Comparison of ENCODE assay signal across 25 mouse cellular contexts in genomic region chr14:72440436-72440835, GRCm38 (mm10). TPM values are rescaled to one million over a fixed set of nuclear protein-coding genes. Genes with fewer than 3 reads are reported as not detected.
DNase-seq lines count a peak whose midpoint lies in the region; ATAC-seq and TF ChIP-seq lines count a peak whose summit lies in the region.
"Had no signal": no experiment of that assay in that cellular context is flagged by ENCODE, and none has a peak within 500 bp of the region (broad histone marks: within the 10 kb centered on the region; RNA-seq: fewer than 3 reads in every experiment).

No protein-coding gene starts in this region.

- intact Hi-C loops in heart, adult 2 months (cut with DNase I), result no loop called here

- no peak for TF ChIP-seq CTCF in heart, adult 2 months (IDR thresholded peaks at IDR 0.05)

- H3K4me1 ChIP-seq in heart, adult 2 months (ENCODE audit: control insufficient read depth, insufficient read depth, low read length), result no peaks in the 10 kb centered on the region
- H3K4me1 ChIP-seq in heart, embryonic 10.5 days, result no peaks in the 10 kb centered on the region
- no peaks in the 10 kb centered on the region for H3K4me1 ChIP-seq in heart, embryonic 11.5 days (ENCODE audit: control insufficient read depth, insufficient read depth, low read length)

- TF ChIP-seq EP300 in heart, adult 2 months (IDR thresholded peaks at IDR 0.05; ENCODE audit: insufficient read depth, low read depth, low read length), result no peak

- no peak for ATAC-seq in heart, embryonic 11.5 days (replicated peaks; ENCODE audit: insufficient number of reproducible peaks, low FRiP score, low TSS enrichment)
- ATAC-seq: activated CD4-positive, CD25-positive, alpha-beta regulatory T cell, adult 4 months; CD4-positive, CD25-positive, alpha-beta regulatory T cell, adult 4 months; Patski had no signal

- 77% methylated on average over 6 of the region's 6 CpGs for WGBS in heart, adult 2 months
- 85% methylated on average over 6 of the region's 6 CpGs for WGBS in heart, embryonic 10.5 days
- 79% methylated on average over 6 of the region's 6 CpGs for WGBS in heart, embryonic 11.5 days (ENCODE audit: insufficient replicate concordance)

- DNase-seq in heart, adult 11 months, result peak; percentile 76
- DNase-seq in heart, adult 2 months, result no peak
- DNase-seq in heart, embryonic 10.5 days (ENCODE audit: low spot score), result peak; percentile 60
- DNase-seq: adrenal gland, adult 2 months; adrenal gland, adult 8-10 months; adrenal gland, postnatal 10 days; adrenal gland, postnatal 14 days; adrenal gland, postnatal 25 days; adrenal gland, postnatal 36 days; B cell, adult 2 months; cerebellum, adult 11 months; cerebellum, adult 11-12 months; cerebellum, adult 18-20 months had no signal

- no peak overlapping the region for H3K4me2 ChIP-seq in heart, embryonic 11.5 days

- H3K27ac ChIP-seq in heart, adult 2 months, result no peak overlapping the region
- H3K27ac ChIP-seq in heart, embryonic 10.5 days, result no peak overlapping the region
- no peak overlapping the region for H3K27ac ChIP-seq in heart, embryonic 11.5 days (ENCODE audit: low read depth, low read length)

- H3K36me3 ChIP-seq in heart, adult 2 months (ENCODE audit: control insufficient read depth, insufficient read depth, low read length), result no peaks in the 10 kb centered on the region
- no peaks in the 10 kb centered on the region for H3K36me3 ChIP-seq in heart, embryonic 10.5 days
- no peaks in the 10 kb centered on the region for H3K36me3 ChIP-seq in heart, embryonic 11.5 days (ENCODE audit: control insufficient read depth, insufficient read depth, low read length)
- H3K36me3 ChIP-seq: G1E had no signal

- no peak overlapping the region for H3K9ac ChIP-seq in heart, adult 2 months (ENCODE audit: low read depth, low read length)
- H3K9ac ChIP-seq in heart, embryonic 11.5 days (ENCODE audit: low read depth, low read length), result no peak overlapping the region

- no peak overlapping the region for H3K4me3 ChIP-seq in heart, adult 2 months
- H3K4me3 ChIP-seq in heart, embryonic 10.5 days, result no peak overlapping the region
- H3K4me3 ChIP-seq in heart, embryonic 11.5 days (ENCODE audit: low read depth, low read length), result no peak overlapping the region

- H3K79me2 ChIP-seq in heart, adult 2 months (replicated peaks; ENCODE audit: control insufficient read depth, insufficient read depth, low read length), result no peaks in the 10 kb centered on the region

- no peak for TF ChIP-seq POLR2A in heart, adult 2 months (IDR thresholded peaks at IDR 0.05; ENCODE audit: insufficient read depth, low read depth, low read length)

- no peaks in the 10 kb centered on the region for H3K9me3 ChIP-seq in heart, embryonic 10.5 days
- no peaks in the 10 kb centered on the region for H3K9me3 ChIP-seq in heart, embryonic 11.5 days (replicated peaks; ENCODE audit: control insufficient read depth, low read length)

- no peaks in the 10 kb centered on the region for H3K27me3 ChIP-seq in heart, adult 2 months (ENCODE audit: control insufficient read depth, insufficient read depth, low read length)
- H3K27me3 ChIP-seq in heart, embryonic 10.5 days (ENCODE audit: insufficient read depth, poor library complexity, severe bottlenecking), result no peaks in the 10 kb centered on the region
- H3K27me3 ChIP-seq in heart, embryonic 11.5 days (ENCODE audit: control insufficient read depth, insufficient read depth, low read length), result no peaks in the 10 kb centered on the region
- H3K27me3 ChIP-seq: CH12.LX had no signal

RNA-seq across cellular contexts. Expression of gene Gm9195, which starts 51.2 kb away (rescaled TPM):
- not detected for total RNA-seq in heart, adult 2 months (2021)
- not detected in 2 replicates for polyA plus RNA-seq in heart, adult 2 months (2012; rRNA removed)
- polyA plus RNA-seq in heart, embryonic 10.5 days (2016; fragmentation: Nextera tagmentation; extraction: Ambion mirVana), result not detected in 2 replicates
- polyA plus RNA-seq in heart, embryonic 11.5 days (2014; fragmentation: Nextera tagmentation; extraction: Ambion mirVana), result not detected in 2 replicates
- total RNA-seq: adrenal gland, adult 18-20 months; adrenal gland, adult 2 months; adrenal gland, adult 8-10 months; adrenal gland, postnatal 10 days; adrenal gland, postnatal 14 days; adrenal gland, postnatal 25 days; adrenal gland, postnatal 36 days; adrenal gland, postnatal 4 days; ES-E14; MEL had no signal
- polyA plus RNA-seq: adrenal gland, adult 2 months; brain, embryonic 14.5 days; C2C12; CD4-positive, CD25-positive, alpha-beta regulatory T cell, adult 4 months; G1E; Patski had no signal

Comparison
In these comparisons a context has a peak if more than half of its experiments do, and no peak if none do; other contexts are left out.
1. DNase-seq: peak in heart, adult 11 months (single experiment) and heart, embryonic 10.5 days (single experiment); none in heart, adult 2 months (0 of 2).